Mouse (Mus musculus) bone marrow, adult 2 months (tissue): ENCODE data around the gene Eif3d. TPM values are rescaled to one million over a fixed set of nuclear protein-coding genes. Genes with fewer than 3 reads are reported as not detected.

Experiments used
- H3K27ac ChIP-seq: fragments of 200-500 bp; 2 replicates; pipeline ENCODE4 v1.5.1; 2012; ENCODE audit warnings: low read depth, mild to moderate bottlenecking, control low read depth, inconsistent platforms, low read length; ENCODE audit not compliant: control insufficient read depth, poor library complexity, insufficient read depth
- H3K4me1 ChIP-seq: fragments of 200-500 bp; 2 replicates; pipeline ENCODE4 v1.6.1; 2011; ENCODE audit warnings: low read length; ENCODE audit not compliant: control insufficient read depth, insufficient read depth
- H3K4me3 ChIP-seq: fragments of 200-500 bp; replicated peaks from 2 replicates; pipeline ENCODE3; 2011; ENCODE audit warnings: mild to moderate bottlenecking, low read depth, low read length, control low read depth; ENCODE audit not compliant: control insufficient read depth
- CTCF ChIP-seq: fragments of 200-500 bp; IDR thresholded peaks from 2 replicates; pipeline ENCODE4 v1.5.1; 2011; ENCODE audit warnings: low read length, control low read depth; ENCODE audit not compliant: control insufficient read depth, insufficient read depth
- POLR2A ChIP-seq: fragments of 200-500 bp; IDR thresholded peaks from 2 replicates; pipeline ENCODE4 v1.6.1; 2011; ENCODE audit warnings: low read depth, mild to moderate bottlenecking, control low read depth, low read length, borderline replicate concordance; ENCODE audit not compliant: control insufficient read depth
- WGBS: fragments of 180-500 bp; shearing (Covaris S2); methylation state at CpG from one replicate; pipeline ENCODE4 v1.1.7; 2018; 5-methylcytosine and 5-hydroxymethylcytosine counted together
- polyA plus RNA-seq: library from polyadenylated mRNA; stranded (reverse); fragments of >200 nt; gene quantifications from 2 replicates; pipeline ENCODE4 v1.2.4, GENCODE M21; 2011; ENCODE audit warnings: low replicate concordance; ENCODE audit not compliant: missing spikeins, insufficient read depth, insufficient read length

Eif3d gene
- polyA plus RNA-seq, 1 experiment: 79.3 TPM

DNA sequence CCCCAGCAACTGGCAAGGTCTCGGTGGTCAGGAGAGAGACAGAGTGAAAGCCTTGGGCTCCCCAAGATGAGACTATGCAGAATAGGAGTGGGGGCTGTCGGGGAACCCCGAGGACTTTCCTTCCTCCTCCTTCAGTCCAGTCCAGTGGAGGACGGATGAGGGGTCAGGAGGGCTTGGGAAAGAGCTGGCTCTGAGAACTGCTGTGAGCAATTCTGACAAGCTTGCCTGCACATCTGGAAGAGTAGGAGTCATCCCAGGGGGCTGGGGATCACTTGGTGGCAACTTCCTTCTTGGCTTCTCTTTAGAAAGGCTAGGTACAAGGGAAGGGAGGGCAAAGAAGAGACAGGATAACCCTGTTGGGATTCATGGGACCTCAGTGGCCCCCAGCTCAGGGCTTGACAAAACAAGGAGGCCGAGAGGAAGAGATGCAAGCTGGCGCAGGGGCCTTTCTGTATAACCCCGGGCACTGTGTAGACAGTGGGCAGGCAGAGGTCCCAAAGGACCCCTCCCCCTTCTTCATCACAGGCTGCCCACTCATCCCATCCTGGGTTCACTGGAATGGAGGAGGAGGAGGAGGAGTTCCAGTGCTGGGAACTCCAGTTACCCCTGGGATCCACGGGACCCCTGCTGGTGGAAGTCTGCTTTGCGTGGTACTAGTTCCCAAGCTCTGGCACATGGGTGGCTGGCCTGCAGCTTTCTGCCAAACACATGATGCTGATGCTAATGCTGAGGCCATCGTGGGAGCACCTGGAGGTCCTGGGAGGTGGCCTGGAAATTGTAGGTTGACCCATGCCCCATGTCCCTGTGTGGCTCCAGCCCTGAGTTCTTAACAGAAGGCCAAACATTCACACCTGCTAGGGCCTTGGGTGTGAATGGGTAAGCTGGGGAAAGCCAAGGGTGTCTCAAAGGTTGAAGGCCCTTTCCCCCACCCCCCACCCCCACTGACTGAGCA is 49.8 kb downstream of the Eif3d start:
- no peaks in the 10 kb centered on the region; the same call in 1 of the 2 replicates for H3K4me1 ChIP-seq
- no peak overlapping the region for H3K4me3 ChIP-seq
- TF ChIP-seq POLR2A (no peak), CTCF (peak; percentile 29; the same call in 1 of the 2 replicates)
- H3K27ac ChIP-seq: no peak overlapping the region
- 79% methylated on average over 10 of the region's 10 CpGs for WGBS

- WGBS: 82% methylated on average over 12 of the region's 12 CpGs
These were observed 51.2 kb downstream of the Eif3d start for GRCm38 (mm10) chr15:77919441-77919840.

DNA sequence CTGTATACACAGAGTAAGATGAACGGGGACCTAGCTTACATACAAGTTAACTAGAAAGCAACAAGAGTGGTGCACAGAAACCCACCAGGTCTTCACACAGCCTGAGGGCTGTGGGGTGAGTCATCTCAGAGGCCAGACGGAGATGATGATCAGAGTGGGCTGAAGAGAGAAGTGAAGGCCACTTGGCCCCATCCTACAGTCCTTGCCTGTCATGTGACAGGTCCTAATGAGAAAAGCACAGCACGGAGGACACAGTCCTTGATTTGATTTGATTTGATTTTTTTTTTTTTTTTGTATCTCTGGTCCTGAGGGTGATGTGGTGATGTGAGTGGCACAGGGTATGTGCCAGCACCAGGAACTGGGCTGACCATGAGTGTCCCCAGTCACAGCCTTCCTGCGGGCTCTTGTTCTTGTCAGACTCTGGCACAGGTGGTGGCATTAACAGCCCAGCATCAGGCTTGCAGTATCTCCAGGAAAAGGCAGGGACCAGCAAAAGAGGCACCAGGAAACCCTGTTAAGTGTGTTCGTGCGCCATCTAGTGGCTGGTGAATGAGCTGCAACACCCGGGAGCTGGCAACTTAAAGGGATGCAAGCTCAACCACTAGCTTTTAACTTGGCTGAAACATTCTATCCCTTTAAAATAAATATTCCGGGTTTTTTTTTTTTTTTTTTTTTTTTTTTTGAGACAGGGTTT is 53.6 kb downstream of the Eif3d start:
- WGBS: 39% methylated on average over 8 of the region's 8 CpGs
- TF ChIP-seq CTCF: peak; percentile 88
- no peak for TF ChIP-seq POLR2A
- Histone ChIP-seq H3K4me1 (no peaks in the 10 kb centered on the region), H3K27ac (no peak overlapping the region), H3K4me3 (no peak overlapping the region)

More at GRCm38 (mm10) chr15:77919441-77919840, 51.2 kb downstream of the Eif3d start:
- TF ChIP-seq CTCF (no peak), POLR2A (no peak)
- Histone ChIP-seq H3K27ac (no peak overlapping the region), H3K4me1 (no peaks in the 10 kb centered on the region), H3K4me3 (no peak overlapping the region)

DNA sequence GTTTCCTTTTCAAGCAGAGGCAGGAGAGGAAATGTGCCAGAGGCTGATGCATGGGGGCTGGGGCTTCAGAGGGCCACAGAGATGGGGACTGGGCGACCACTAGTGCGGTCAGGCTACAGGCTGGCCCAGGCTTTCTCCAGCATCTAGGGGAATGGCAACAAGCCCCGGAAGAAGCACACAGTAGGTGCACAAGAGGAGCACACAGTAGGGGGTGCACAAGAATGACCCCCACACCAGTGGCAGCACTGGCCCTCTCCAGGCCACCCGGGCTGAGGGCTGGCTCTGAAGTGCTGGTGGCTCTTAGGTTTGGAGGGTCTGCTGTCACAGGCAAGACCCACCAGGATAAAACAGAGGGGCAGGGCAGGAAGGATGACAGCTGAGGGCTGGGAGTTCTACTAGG is 55.3 kb downstream of the Eif3d start:
- TF ChIP-seq CTCF (no peak), POLR2A (no peak)

DNA sequence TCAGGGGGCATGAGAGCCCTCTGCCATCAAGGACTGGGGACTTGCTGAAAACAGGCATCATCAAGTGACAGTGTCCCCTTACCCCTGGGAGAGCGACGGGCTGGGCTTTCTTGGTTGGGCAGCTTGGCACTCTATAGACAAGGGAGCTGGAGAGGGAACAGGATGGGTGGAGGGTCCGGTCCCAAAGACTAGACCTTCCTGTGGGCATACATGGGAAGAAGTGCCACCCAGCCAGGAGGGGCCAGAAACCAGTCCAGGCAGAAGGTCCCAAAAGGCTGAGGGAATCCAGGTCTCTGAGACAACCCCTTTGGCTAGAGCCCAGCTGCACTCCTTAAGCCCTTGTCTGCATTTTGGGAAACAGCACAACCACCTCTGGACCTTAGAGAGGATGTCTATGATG is 56.1 kb downstream of the Eif3d start:
- no peak overlapping the region for H3K4me3 ChIP-seq
- no peak for TF ChIP-seq POLR2A
- TF ChIP-seq CTCF: no peak
- no peaks in the 10 kb centered on the region for H3K4me1 ChIP-seq
- no peak overlapping the region for H3K27ac ChIP-seq
- WGBS: 95% methylated on average over 3 of the region's 3 CpGs

More for the DNA sequence above, 55.3 kb downstream of the Eif3d start:
- Histone ChIP-seq H3K4me3 (no peak overlapping the region), H3K27ac (no peak overlapping the region), H3K4me1 (no peaks in the 10 kb centered on the region)
- WGBS: 87% methylated on average over 4 of the region's 4 CpGs

DNA sequence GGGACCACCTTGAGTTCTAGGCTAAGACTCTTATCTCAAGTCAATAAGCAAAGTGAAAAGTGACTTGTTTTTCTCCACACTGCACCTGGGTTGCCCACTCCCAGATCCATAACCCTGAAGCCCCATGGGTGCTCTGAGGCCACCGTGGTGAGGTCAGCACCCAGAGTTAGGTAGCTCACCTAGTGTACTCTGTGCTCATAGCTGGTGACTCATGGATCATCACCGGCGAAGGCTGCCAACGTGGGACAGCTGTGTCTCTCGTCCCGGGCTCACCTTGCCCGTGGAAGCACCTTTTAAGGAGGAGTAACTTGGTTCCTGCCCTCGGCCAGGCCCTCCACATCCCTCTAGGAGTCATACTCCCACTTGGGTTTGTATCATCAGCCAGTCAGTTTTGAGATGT is 57.6 kb downstream of the Eif3d start:
- TF ChIP-seq CTCF: no peak
- no peak for TF ChIP-seq POLR2A
- H3K4me3 ChIP-seq: no peak overlapping the region
- H3K4me1 ChIP-seq: no peaks in the 10 kb centered on the region
- H3K27ac ChIP-seq: no peak overlapping the region
- 81% methylated on average over 8 of the region's 8 CpGs for WGBS

DNA sequence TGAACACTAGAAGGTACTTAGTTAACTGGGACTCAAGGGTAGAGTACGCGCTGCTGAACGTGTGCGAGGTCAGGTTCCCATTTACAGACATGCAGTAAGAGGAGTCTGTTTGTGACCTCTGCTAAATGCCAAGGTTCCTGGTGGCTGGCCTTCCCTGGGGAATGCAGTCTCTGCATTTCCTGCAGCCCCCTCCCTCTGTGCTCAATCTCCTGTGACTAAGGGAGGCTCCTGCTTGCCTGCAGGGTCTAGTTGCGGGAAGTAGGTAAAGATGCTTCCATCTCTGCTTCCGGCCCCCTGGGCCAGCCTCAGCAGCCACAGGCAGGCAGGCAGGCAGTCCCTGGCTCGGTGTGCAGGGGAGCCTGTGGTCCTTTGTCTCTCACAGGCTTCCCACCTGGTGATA is 58.0 kb downstream of the Eif3d start:
- TF ChIP-seq POLR2A (no peak), CTCF (no peak)
- Histone ChIP-seq H3K27ac (no peak overlapping the region), H3K4me3 (no peak overlapping the region), H3K4me1 (no peaks in the 10 kb centered on the region)
- 89% methylated on average over 7 of the region's 7 CpGs for WGBS

DNA sequence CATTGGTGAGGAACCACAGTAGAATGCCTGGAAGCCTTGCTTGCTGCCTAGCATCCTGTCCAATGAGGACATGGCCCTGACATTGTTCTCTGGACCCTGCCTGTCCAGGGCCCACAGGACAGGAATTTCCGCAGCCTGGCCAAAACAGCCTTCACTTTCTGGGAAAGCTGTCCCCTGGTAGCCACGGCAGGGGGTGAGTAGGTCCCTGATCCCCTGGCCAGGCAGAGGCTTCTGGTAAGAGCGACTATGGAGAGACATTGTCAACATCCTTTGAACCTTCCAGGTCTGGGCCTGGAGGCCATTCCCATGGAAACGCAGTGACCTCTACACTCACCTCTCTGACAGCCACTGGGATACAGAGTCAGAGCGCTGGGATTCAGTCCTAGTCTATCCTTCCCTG is 58.6 kb downstream of the Eif3d start:
- Histone ChIP-seq H3K4me3 (no peak overlapping the region), H3K4me1 (no peaks in the 10 kb centered on the region), H3K27ac (no peak overlapping the region)
- TF ChIP-seq POLR2A (no peak), CTCF (no peak)
- WGBS: 85% methylated on average over 5 of the region's 5 CpGs

DNA sequence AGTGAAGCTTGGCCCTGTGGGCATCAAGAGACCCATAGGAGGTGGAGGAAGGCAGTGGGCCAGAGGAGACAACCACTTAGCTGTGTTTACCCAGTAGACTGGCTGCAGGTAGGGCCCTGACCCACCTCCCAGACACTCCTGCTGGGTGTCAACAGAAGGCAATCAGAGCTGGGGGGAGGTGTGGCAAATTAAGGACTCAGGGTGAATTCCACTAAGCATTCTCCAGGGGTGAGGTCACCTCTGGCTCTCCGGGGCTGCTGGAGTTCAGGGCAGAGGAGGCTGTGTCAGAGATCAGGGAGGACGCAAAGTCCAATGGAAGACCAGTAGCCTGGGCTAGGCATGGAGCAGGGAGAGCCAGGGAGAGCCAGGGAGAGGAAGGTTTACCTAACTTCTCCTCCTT is 59.5 kb downstream of the Eif3d start:
- H3K4me1 ChIP-seq: no peaks in the 10 kb centered on the region
- WGBS: 73% methylated on average over 2 of the region's 2 CpGs
- TF ChIP-seq POLR2A: no peak
- no peak overlapping the region for H3K4me3 ChIP-seq
- H3K27ac ChIP-seq: no peak overlapping the region

Other genes starting within 250 kb of the Eif3d start
- 1.7 TPM in 1 of 2 replicates, not detected in the other for gene Apol9b, start 241.8 kb downstream of the Eif3d start, polyA plus RNA-seq
- 47.8 and 48.7 TPM in 2 replicates for gene Apol8, start 213.8 kb downstream of the Eif3d start, polyA plus RNA-seq
- gene Myh9, start 128.6 kb downstream of the Eif3d start, polyA plus RNA-seq: 264 and 399 TPM in 2 replicates
- 172 and 288 TPM in 2 replicates for gene Txn2, start 41.8 kb downstream of the Eif3d start, polyA plus RNA-seq
- gene Foxred2, start 14.1 kb downstream of the Eif3d start, polyA plus RNA-seq: 2.9 and 6.5 TPM in 2 replicates
- 0.27 TPM in 1 of 2 replicates, not detected in the other for gene Cacng2, start 149.2 kb upstream of the Eif3d start, polyA plus RNA-seq
- gene Ift27, start 203.3 kb upstream of the Eif3d start, polyA plus RNA-seq: 14.3 and 15.1 TPM in 2 replicates
- 2.0 and 11.3 TPM in 2 replicates for gene Pvalb, start 235.6 kb upstream of the Eif3d start, polyA plus RNA-seq